Mouse (Mus musculus) liver, embryonic 15.5 days (tissue): ENCODE measurements at regions not wholly inside any gene's neighbourhood (a gene's known extent, or its start where the extent isn't known, plus 50 kb on each side); places are given as distances from the start of the nearest gene placed in this dataset.
"Not testable (repeated sequence)": the region's sequence is repeated elsewhere in the genome, so short reads cannot be mapped to it uniquely, and the experiment has no call there.

Source experiments
- ATAC-seq: fragments of 200-750 bp; cut with Nextera tagmentation; 2 replicates; pipeline ENCODE4 v1.8.0; 2017; ENCODE audit warnings: moderate number of reproducible peaks, mild to moderate bottlenecking, moderate library complexity; ENCODE audit not compliant: insufficient read depth
- H3K27ac ChIP-seq: fragments of 300-500 bp; sonication (generic); replicated peaks from 2 replicates; pipeline ENCODE4 v1.5.1; 2015; ENCODE audit warnings: mild to moderate bottlenecking, inconsistent platforms
- H3K27me3 ChIP-seq: fragments of 300-500 bp; sonication (generic); 2 replicates; pipeline ENCODE4 v1.6.1; 2015; ENCODE audit warnings: mild to moderate bottlenecking, inconsistent platforms
- H3K36me3 ChIP-seq: fragments of 300-500 bp; sonication (generic); replicated peaks from 2 replicates; pipeline ENCODE4 v1.6.1; 2015; ENCODE audit warnings: moderate library complexity, mild to moderate bottlenecking, inconsistent platforms
- H3K4me1 ChIP-seq: fragments of 300-500 bp; sonication (generic); replicated peaks from 2 replicates; pipeline ENCODE4 v1.6.1; 2015; ENCODE audit warnings: inconsistent platforms
- H3K4me2 ChIP-seq: fragments of 300-500 bp; sonication (generic); 2 replicates; pipeline ENCODE4 v1.6.1; 2015; ENCODE audit warnings: moderate library complexity, mild to moderate bottlenecking, inconsistent platforms
- H3K4me3 ChIP-seq: fragments of 300-500 bp; sonication (generic); replicated peaks from 2 replicates; pipeline ENCODE4 v1.5.1; 2015; ENCODE audit warnings: mild to moderate bottlenecking, inconsistent platforms
- H3K9ac ChIP-seq: fragments of 300-500 bp; sonication (generic); 2 replicates; pipeline ENCODE4 v1.6.1; 2015; ENCODE audit warnings: moderate library complexity, mild to moderate bottlenecking, inconsistent platforms
- H3K9me3 ChIP-seq: fragments of 300-500 bp; sonication (generic); replicated peaks from 2 replicates; pipeline ENCODE4 v1.6.1; 2016; ENCODE audit warnings: inconsistent platforms
- WGBS: fragments of 180-500 bp; shearing (Covaris S2); methylation state at CpG from one replicate; pipeline ENCODE4 v1.1.7; 2015; ENCODE audit warnings: mixed read lengths; ENCODE audit not compliant: insufficient replicate concordance; 5-methylcytosine and 5-hydroxymethylcytosine counted together

DNA sequence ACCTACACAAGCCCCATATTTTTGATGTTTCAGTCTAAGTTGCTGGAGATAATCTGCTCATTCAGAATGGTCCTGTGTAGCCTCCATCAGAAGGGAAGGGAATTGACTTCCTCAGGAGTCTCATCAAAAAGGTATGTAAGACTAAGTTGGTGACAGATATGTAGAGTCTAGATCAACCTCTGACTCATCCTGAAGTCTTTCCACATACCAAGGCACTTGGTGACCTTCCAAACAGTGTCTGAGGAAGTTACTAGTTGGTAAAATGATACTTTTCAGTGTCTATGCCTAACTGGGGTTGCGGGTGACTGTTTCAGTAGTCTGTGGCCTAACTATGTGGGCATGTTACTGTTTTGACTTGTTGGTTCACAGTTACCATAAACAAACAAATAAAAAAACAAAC lies 133.0 kb upstream of the Plcb4 start:
- Histone ChIP-seq H3K27ac (no peak overlapping the region), H3K4me1 (no peaks in the 10 kb centered on the region), H3K27me3 (no peaks in the 10 kb centered on the region), H3K4me2 (no peak overlapping the region), H3K9ac (no peak overlapping the region), H3K4me3 (no peak overlapping the region), H3K36me3 (no peaks in the 10 kb centered on the region), H3K9me3 (no peaks in the 10 kb centered on the region)
- 60% methylated on average over 1 of the region's 1 CpGs for WGBS
- ATAC-seq: no peak

DNA sequence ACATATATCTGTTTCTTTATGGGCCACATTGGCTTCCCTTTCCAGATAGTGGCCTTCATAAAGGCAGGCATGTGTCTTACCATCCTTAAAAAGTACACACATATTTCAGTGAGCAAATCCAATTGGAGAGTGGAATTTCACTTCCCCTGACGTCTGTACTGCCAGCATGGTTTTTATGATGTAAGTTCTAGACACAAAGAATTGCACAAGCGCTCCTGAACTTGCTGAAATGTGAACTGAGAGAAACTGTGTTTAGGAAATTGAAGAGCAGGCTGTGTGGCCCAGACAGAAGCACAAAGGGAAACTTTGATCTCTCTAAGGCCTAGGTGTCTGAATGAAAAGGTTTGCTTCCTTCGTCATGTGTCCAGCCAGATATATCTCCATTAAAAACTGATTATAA lies 129.2 kb upstream of the Plcb4 start:
- no peak overlapping the region for H3K4me2 ChIP-seq
- no peaks in the 10 kb centered on the region for H3K36me3 ChIP-seq
- no peaks in the 10 kb centered on the region for H3K27me3 ChIP-seq
- H3K4me3 ChIP-seq: no peak overlapping the region
- H3K9ac ChIP-seq: no peak overlapping the region
- H3K27ac ChIP-seq: no peak overlapping the region
- H3K9me3 ChIP-seq: no peaks in the 10 kb centered on the region
- H3K4me1 ChIP-seq: no peaks in the 10 kb centered on the region
- 54% methylated on average over 3 of the region's 3 CpGs for WGBS
- no peak for ATAC-seq

DNA sequence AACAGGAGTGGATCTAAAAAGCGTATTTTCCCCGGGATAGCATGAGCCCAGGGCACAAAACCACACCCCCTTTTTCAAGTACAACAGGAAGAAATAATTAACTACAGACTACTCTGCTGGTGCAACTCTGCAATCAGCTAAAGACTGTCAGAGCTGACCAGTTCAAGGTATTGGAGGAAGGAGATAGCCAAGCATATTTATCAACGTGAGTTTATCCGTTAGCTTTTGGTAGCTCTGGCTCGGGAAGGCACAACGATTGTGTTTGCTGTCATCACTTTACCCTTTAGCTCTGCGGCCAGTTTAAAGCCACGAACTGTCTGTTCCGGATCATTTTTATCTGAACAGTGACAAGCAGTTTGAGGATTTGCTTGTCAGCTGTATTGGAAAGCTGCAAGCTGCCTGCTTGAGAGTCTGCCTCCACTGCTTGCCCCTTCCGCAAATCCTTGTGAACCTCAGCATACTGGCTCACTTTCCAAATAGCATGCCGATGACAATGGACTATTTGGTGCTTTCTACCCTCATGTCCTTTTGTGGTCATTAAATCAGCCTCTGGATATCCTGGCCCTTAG lies 122.4 kb upstream of the Plcb4 start:
- H3K9ac ChIP-seq: no peak overlapping the region
- H3K9me3 ChIP-seq: no peaks in the 10 kb centered on the region
- no peak overlapping the region for H3K4me3 ChIP-seq
- H3K4me2 ChIP-seq: peak overlapping the region; percentile 30
- H3K36me3 ChIP-seq: no peaks in the 10 kb centered on the region
- no peaks in the 10 kb centered on the region for H3K27me3 ChIP-seq
- peak; percentile 54; the same call in 1 of the 2 replicates for ATAC-seq
- no peak overlapping the region for H3K27ac ChIP-seq
- 16% methylated on average over 11 of the region's 11 CpGs for WGBS
- H3K4me1 ChIP-seq: 0 out of 2 replicates have a peak, but pooled peaks cover 3% of the 10 kb centered on the region

- H3K27ac ChIP-seq: no peak overlapping the region
- no peaks in the 10 kb centered on the region for H3K36me3 ChIP-seq
- H3K4me2 ChIP-seq: no peak overlapping the region
- H3K9me3 ChIP-seq: no peaks in the 10 kb centered on the region
- H3K4me1 ChIP-seq: 0 out of 2 replicates have a peak, but pooled peaks cover 3% of the 10 kb centered on the region
- 56% methylated on average over 2 of the region's 2 CpGs for WGBS
- no peak overlapping the region for H3K4me3 ChIP-seq
- ATAC-seq: no peak
- no peaks in the 10 kb centered on the region for H3K27me3 ChIP-seq
- H3K9ac ChIP-seq: no peak overlapping the region
These were observed 120.8 kb upstream of the Plcb4 start for GRCm38 (mm10) chr2:135538022-135538421.

DNA sequence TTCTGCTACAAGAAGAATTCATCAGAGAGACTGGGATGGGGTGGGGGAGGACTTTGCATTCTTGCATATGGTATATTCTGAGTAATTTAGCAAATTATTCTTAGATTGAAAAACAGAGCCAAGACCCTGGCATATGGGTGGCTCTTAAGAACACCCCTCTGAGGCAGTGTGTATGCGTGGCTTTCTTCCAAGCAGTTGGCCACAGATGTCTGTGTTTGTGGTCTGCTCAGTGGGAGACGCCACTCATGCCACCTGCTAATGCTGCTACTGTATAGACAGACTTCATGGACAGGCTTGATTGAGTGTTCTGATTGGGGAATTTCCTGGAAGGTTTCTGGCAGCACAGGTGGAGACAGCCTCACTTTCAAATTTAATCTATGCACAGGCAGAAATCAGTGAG lies 117.8 kb upstream of the Plcb4 start:
- H3K9me3 ChIP-seq: no peaks in the 10 kb centered on the region
- H3K27ac ChIP-seq: no peak overlapping the region
- H3K9ac ChIP-seq: no peak overlapping the region
- 0 out of 2 replicates have a peak, but pooled peaks cover 3% of the 10 kb centered on the region for H3K4me1 ChIP-seq
- no peak overlapping the region for H3K4me2 ChIP-seq
- no peaks in the 10 kb centered on the region for H3K27me3 ChIP-seq
- H3K4me3 ChIP-seq: no peak overlapping the region
- 48% methylated on average over 2 of the region's 2 CpGs for WGBS
- ATAC-seq: no peak
- no peaks in the 10 kb centered on the region for H3K36me3 ChIP-seq

DNA sequence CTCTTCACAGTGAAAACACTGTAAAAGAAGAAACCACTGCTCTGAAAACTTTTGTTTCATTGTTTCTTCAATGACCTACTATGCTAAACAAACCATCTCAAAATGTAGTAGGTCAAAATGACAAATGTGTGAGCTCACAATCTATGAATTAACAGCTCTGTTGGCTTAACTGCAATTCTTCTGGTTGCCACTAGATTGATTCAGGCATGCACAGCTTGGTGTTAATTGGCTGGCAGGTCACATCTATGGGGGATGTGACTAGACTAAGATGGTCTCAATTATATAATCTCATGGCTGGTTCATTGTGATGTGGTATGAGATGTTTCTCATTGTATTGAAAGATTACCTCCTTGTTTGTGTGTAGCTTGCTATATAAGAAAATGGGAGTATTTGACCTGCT lies 116.9 kb upstream of the Plcb4 start:
- no peak for ATAC-seq
- Histone ChIP-seq H3K36me3 (no peaks in the 10 kb centered on the region), H3K4me1 (no peaks in the 10 kb centered on the region), H3K27me3 (no peaks in the 10 kb centered on the region), H3K4me2 (no peak overlapping the region), H3K27ac (no peak overlapping the region), H3K9ac (no peak overlapping the region), H3K9me3 (no peaks in the 10 kb centered on the region), H3K4me3 (no peak overlapping the region)

DNA sequence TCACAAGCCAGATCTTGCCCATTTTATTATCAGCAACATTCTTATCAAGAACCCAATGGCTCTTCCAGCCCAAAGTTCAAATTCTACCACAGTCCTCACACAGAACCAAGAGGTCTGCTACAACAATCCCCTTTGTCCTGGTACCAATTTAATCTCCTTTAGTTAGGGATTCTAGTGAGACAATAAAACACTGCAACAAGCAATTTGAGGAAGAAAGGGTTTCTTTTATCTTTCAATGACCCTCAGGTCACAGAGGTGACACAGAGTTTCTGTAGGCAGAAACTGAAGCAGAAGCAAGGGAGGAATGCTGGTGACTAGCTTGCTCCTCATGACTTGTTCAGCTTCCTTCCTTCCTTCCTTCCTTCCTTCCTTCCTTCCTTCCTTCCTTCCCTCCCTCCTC lies 113.9 kb upstream of the Plcb4 start:
- Histone ChIP-seq H3K9me3 (no peaks in the 10 kb centered on the region), H3K27me3 (no peaks in the 10 kb centered on the region), H3K27ac (no peak overlapping the region), H3K9ac (no peak overlapping the region), H3K4me3 (no peak overlapping the region), H3K4me2 (no peak overlapping the region), H3K36me3 (no peaks in the 10 kb centered on the region), H3K4me1 (no peaks in the 10 kb centered on the region)
- ATAC-seq: no peak

GRCm38 (mm10) chr2:135547966-135548365 lies 110.8 kb upstream of the Plcb4 start:
- WGBS: 72% methylated on average over 3 of the region's 3 CpGs
- no peaks in the 10 kb centered on the region for H3K27me3 ChIP-seq

GRCm38 (mm10) chr2:135553031-135553430 lies 105.8 kb upstream of the Plcb4 start:
- Histone ChIP-seq H3K4me2 (no peak overlapping the region), H3K9me3 (no peaks in the 10 kb centered on the region), H3K4me1 (no peaks in the 10 kb centered on the region), H3K4me3 (no peak overlapping the region), H3K9ac (no peak overlapping the region), H3K36me3 (no peaks in the 10 kb centered on the region), H3K27me3 (no peaks in the 10 kb centered on the region), H3K27ac (no peak overlapping the region)
- 24% methylated on average over 3 of the region's 3 CpGs for WGBS
- no peak for ATAC-seq

More at GRCm38 (mm10) chr2:135547966-135548365, 110.8 kb upstream of the Plcb4 start:
- Histone ChIP-seq H3K36me3 (no peaks in the 10 kb centered on the region), H3K27ac (no peak overlapping the region), H3K4me1 (no peaks in the 10 kb centered on the region), H3K4me2 (no peak overlapping the region), H3K9ac (no peak overlapping the region), H3K9me3 (no peaks in the 10 kb centered on the region), H3K4me3 (no peak overlapping the region)
- ATAC-seq: no peak

DNA sequence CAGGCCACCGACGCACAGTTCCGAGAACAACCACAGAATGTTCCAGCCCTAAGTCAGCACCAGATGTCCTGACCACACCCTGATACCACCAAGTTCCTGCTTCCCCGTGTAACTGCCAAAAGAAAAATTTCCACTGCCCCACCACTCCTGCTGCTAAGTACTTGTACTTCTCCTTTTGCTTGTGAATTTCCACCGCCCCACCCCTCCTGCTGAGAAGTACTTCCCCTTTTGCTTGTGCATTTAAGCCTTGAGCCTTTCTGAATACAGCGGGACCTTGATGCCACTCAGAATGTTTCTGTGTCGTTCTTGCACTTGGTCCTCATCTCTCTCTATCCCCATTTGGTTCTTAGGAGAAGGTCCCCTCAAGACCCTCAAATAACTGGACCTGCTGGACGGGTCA lies 100.8 kb upstream of the Plcb4 start:
- ATAC-seq, H3K4me1 ChIP-seq, H3K9ac ChIP-seq, H3K36me3 ChIP-seq, H3K27ac ChIP-seq, H3K9me3 ChIP-seq, H3K27me3 ChIP-seq, H3K4me2 ChIP-seq, H3K4me3 ChIP-seq: not testable (repeated sequence)
- 62% methylated on average over 8 of the region's 8 CpGs for WGBS

- WGBS: 57% methylated on average over 3 of the region's 3 CpGs
These were observed 99.5 kb upstream of the Plcb4 start for GRCm38 (mm10) chr2:135559328-135559727.

GRCm38 (mm10) chr2:135559933-135560710 lies 98.7 kb upstream of the Plcb4 start:
- no peak overlapping the region for H3K9ac ChIP-seq
- H3K4me3 ChIP-seq: no peak overlapping the region
- H3K27ac ChIP-seq: no peak overlapping the region
- no peaks in the 10 kb centered on the region for H3K9me3 ChIP-seq
- H3K4me2 ChIP-seq: no peak overlapping the region
- H3K4me1 ChIP-seq: no peaks in the 10 kb centered on the region
- no peaks in the 10 kb centered on the region for H3K36me3 ChIP-seq
- no peak for ATAC-seq
- H3K27me3 ChIP-seq: no peaks in the 10 kb centered on the region
- whole genome bisulfite sequencing: 61% methylated on average over 9 of the region's 9 CpGs

More at GRCm38 (mm10) chr2:135559328-135559727, 99.5 kb upstream of the Plcb4 start:
- no peaks in the 10 kb centered on the region for H3K36me3 ChIP-seq
- no peaks in the 10 kb centered on the region for H3K27me3 ChIP-seq
- no peak overlapping the region for H3K4me2 ChIP-seq
- no peak overlapping the region for H3K27ac ChIP-seq
- no peak overlapping the region for H3K4me3 ChIP-seq
- no peak for ATAC-seq
- H3K9ac ChIP-seq: no peak overlapping the region
- no peaks in the 10 kb centered on the region for H3K9me3 ChIP-seq
- H3K4me1 ChIP-seq: no peaks in the 10 kb centered on the region
